Mouse (Mus musculus): Measurements from ENCODE around the gene Lix1l. TPM values are rescaled to one million over a fixed set of nuclear protein-coding genes. Genes with fewer than 3 reads are reported as not detected.

The Lix1l gene
- polyA plus RNA-seq, 1 experiment, result 30.2 TPM

GRCm38 (mm10) chr3:96558159-96558558 lies 42.8 kb upstream of the Lix1l start:
- no peaks in the 10 kb centered on the region for H3K27me3 ChIP-seq (ENCODE audit: control insufficient read depth, insufficient read depth, insufficient read length)

DNA sequence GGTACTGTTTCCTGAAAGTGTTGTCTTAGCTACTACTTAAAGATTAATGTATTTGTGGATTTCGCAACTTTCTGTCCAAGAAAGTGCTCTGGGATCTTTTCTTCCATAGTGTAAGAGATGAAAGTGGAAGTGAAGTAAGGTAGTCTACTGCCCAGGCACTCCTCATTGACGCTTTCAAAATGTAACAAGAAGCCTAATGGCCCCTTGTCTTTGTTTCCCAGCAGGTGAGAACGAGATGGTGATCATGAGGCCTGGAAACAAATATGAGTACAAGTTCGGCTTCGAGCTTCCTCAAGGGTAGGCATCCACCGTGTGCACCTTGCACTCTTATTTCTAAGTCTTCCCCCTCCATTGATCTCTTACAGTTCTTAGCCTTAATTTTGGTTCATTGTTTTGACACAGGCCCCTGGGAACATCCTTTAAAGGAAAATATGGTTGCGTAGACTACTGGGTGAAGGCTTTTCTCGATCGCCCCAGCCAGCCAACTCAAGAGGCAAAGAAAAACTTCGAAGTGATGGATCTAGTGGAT lies 42.2 kb upstream of the Lix1l start:
- no peaks in the 10 kb centered on the region for H3K27me3 ChIP-seq (ENCODE audit: control insufficient read depth, insufficient read depth, insufficient read length)
- peak overlapping the region; percentile 71 for H3K4me3 ChIP-seq
- H3K4me2 ChIP-seq (ENCODE audit: low read depth), result peak overlapping the region; percentile 88
- peaks cover 12% of the 10 kb centered on the region for H3K36me3 ChIP-seq (ENCODE audit: control insufficient read depth, insufficient read depth)
- no peak overlapping the region for H3ac ChIP-seq (ENCODE audit: control insufficient read depth, insufficient read length)
- H3K79me2 ChIP-seq (ENCODE audit: control insufficient read depth, insufficient read depth), result peaks cover 9% of the 10 kb centered on the region
- TF ChIP-seq TCF12 (IDR thresholded peaks at IDR 0.05; ENCODE audit: insufficient read depth, poor library complexity, severe bottlenecking) (no peak), MYOD1 (IDR thresholded peaks at IDR 0.05; ENCODE audit: control insufficient read depth in 1 of 3, insufficient read length in 2 of 3, low read depth in 2 of 3) (no peak), CEBPB (IDR thresholded peaks at IDR 0.05; ENCODE audit: insufficient read depth, poor library complexity, severe bottlenecking) (peak; percentile 64; the same call in 1 of the 2 replicates), POLR2AphosphoS2 (IDR thresholded peaks at IDR 0.05; ENCODE audit: insufficient read length, low read depth) (peak; percentile 22), MYOG (IDR thresholded peaks at IDR 0.05; ENCODE audit: control insufficient read depth in 1 of 3, insufficient read depth in 1 of 3, insufficient read length in 2 of 3, low read depth in 2 of 3) (no peak), E2F4 (IDR thresholded peaks at IDR 0.05; ENCODE audit: insufficient read depth) (no peak), TCF3 (IDR thresholded peaks at IDR 0.05; ENCODE audit: insufficient read length, low read depth) (no peak), SRF (IDR thresholded peaks at IDR 0.05; ENCODE audit: control insufficient read depth, insufficient read length, low read depth) (no peak)

More at GRCm38 (mm10) chr3:96558159-96558558, 42.8 kb upstream of the Lix1l start:
- Histone ChIP-seq H3K4me2 (ENCODE audit: low read depth) (peak overlapping the region; percentile 88), H3ac (ENCODE audit: control insufficient read depth, insufficient read length) (no peak overlapping the region), H3K79me2 (ENCODE audit: control insufficient read depth, insufficient read depth) (peaks cover 9% of the 10 kb centered on the region), H3K36me3 (ENCODE audit: control insufficient read depth, insufficient read depth) (peaks cover 12% of the 10 kb centered on the region), H3K4me3 (peak overlapping the region; percentile 71)
- TF ChIP-seq POLR2AphosphoS2 (IDR thresholded peaks at IDR 0.05; ENCODE audit: insufficient read length, low read depth) (peak; percentile 48), POLR2A (IDR thresholded peaks at IDR 0.05; ENCODE audit: insufficient read length, low read depth) (peak; percentile 36), TCF12 (IDR thresholded peaks at IDR 0.05; ENCODE audit: insufficient read depth, poor library complexity, severe bottlenecking) (no peak)

DNA sequence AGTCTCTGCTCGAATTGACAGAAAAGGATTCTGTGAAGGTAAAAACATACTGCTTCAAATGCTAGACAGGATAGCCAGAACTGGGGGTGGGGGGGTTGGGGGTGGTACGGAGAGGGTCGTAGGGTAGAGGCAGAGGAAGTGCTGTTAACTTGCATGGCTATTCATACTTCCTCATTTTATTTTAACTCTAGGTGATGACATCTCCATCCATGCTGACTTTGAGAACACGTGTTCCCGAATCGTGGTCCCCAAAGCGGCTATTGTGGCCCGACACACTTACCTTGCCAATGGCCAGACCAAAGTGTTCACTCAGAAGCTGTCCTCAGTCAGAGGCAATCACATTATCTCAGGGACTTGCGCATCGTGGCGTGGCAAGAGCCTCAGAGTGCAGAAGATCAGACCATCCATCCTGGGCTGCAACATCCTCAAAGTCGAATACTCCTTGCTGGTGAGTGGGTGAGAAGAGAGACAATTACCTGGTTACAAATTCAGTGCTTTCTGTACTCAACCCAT lies 41.5 kb upstream of the Lix1l start:
- H3ac ChIP-seq (ENCODE audit: control insufficient read depth, insufficient read length), result no peak overlapping the region
- H3K79me2 ChIP-seq (ENCODE audit: control insufficient read depth, insufficient read depth), result peaks cover 9% of the 10 kb centered on the region
- peak overlapping the region; percentile 71 for H3K4me3 ChIP-seq
- peak overlapping the region; percentile 88 for H3K4me2 ChIP-seq (ENCODE audit: low read depth)
- H3K36me3 ChIP-seq (ENCODE audit: control insufficient read depth, insufficient read depth), result peaks cover 12% of the 10 kb centered on the region
- H3K27me3 ChIP-seq (ENCODE audit: control insufficient read depth, insufficient read depth, insufficient read length), result no peaks in the 10 kb centered on the region
- no peak for TF ChIP-seq TCF3 (IDR thresholded peaks at IDR 0.05; ENCODE audit: insufficient read length, low read depth)
- no peak for TF ChIP-seq MYOG (IDR thresholded peaks at IDR 0.05; ENCODE audit: control insufficient read depth in 1 of 3, insufficient read depth in 1 of 3, insufficient read length in 2 of 3, low read depth in 2 of 3)
- no peak for TF ChIP-seq POLR2AphosphoS2 (IDR thresholded peaks at IDR 0.05; ENCODE audit: insufficient read length, low read depth)
- no peak for TF ChIP-seq REST (IDR thresholded peaks at IDR 0.05; ENCODE audit: insufficient read depth, insufficient read length)
- TF ChIP-seq SRF (IDR thresholded peaks at IDR 0.05; ENCODE audit: control insufficient read depth, insufficient read length, low read depth), result no peak
- no peak for TF ChIP-seq USF1 (IDR thresholded peaks at IDR 0.05; ENCODE audit: low read depth)
- TF ChIP-seq POLR2A (IDR thresholded peaks at IDR 0.05; ENCODE audit: insufficient read length, low read depth), result no peak
- no peak for TF ChIP-seq MYOD1 (IDR thresholded peaks at IDR 0.05; ENCODE audit: control insufficient read depth in 1 of 3, insufficient read length in 2 of 3, low read depth in 2 of 3)
- TF ChIP-seq E2F4 (IDR thresholded peaks at IDR 0.05; ENCODE audit: insufficient read depth), result no peak
- TF ChIP-seq TCF12 (IDR thresholded peaks at IDR 0.05; ENCODE audit: insufficient read depth, poor library complexity, severe bottlenecking), result no peak
- no peak for TF ChIP-seq CEBPB (IDR thresholded peaks at IDR 0.05; ENCODE audit: insufficient read depth, poor library complexity, severe bottlenecking)
- TF ChIP-seq MAX (IDR thresholded peaks at IDR 0.05; ENCODE audit: low read depth), result no peak

DNA sequence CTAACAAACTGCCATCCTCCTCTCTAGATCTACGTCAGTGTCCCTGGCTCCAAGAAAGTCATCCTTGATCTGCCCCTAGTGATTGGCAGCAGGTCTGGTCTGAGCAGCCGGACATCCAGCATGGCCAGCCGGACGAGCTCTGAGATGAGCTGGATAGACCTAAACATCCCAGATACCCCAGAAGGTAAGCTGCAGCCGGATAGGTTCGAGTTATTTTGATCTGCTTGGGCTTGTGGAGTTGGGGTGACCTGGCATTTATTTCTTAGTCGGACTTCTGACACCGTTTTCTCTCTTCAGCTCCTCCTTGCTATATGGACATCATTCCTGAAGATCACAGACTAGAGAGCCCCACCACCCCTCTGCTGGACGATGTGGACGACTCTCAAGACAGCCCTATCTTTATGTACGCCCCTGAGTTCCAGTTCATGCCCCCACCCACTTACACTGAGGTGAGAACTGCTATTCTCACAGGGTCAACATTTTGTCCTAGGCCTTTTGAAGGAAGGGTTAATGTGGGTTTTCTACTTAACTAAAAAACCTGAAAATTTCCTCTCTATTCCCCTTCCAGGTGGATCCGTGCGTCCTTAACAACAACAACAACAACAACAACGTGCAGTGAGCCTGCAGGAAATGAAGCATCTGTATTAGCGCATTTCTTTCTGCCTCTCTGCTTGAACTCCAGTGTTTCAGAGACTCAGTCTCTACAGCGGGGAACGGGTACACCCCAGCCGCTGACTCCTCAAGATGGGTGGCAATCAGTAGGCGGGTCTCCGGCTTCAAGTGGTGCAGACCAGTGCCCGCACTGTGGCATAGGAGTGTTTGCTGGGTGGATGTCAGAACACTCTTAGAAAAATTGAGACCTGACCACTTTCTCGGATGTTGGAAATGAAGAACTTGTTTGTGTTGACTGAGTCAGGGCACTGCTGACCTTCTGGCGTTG lies 40.8 kb upstream of the Lix1l start:
- Histone ChIP-seq H3K4me3 (peak overlapping the region; percentile 71), H3ac (ENCODE audit: control insufficient read depth, insufficient read length) (no peak overlapping the region), H3K79me2 (ENCODE audit: control insufficient read depth, insufficient read depth) (peaks cover 9% of the 10 kb centered on the region), H3K36me3 (ENCODE audit: control insufficient read depth, insufficient read depth) (peaks cover 12% of the 10 kb centered on the region), H3K27me3 (ENCODE audit: control insufficient read depth, insufficient read depth, insufficient read length) (no peaks in the 10 kb centered on the region), H3K4me2 (ENCODE audit: low read depth) (peak overlapping the region; percentile 88)
- TF ChIP-seq POLR2AphosphoS2 (IDR thresholded peaks at IDR 0.05; ENCODE audit: insufficient read length, low read depth) (no peak), TCF3 (IDR thresholded peaks at IDR 0.05; ENCODE audit: insufficient read length, low read depth) (no peak), MYOG (IDR thresholded peaks at IDR 0.05; ENCODE audit: control insufficient read depth in 1 of 3, insufficient read depth in 1 of 3, insufficient read length in 2 of 3, low read depth in 2 of 3) (no peak), MYOD1 (IDR thresholded peaks at IDR 0.05; ENCODE audit: control insufficient read depth in 1 of 3, insufficient read length in 2 of 3, low read depth in 2 of 3) (no peak), TCF12 (IDR thresholded peaks at IDR 0.05; ENCODE audit: insufficient read depth, poor library complexity, severe bottlenecking) (no peak), POLR2A (IDR thresholded peaks at IDR 0.05; ENCODE audit: insufficient read length, low read depth) (no peak), MAX (IDR thresholded peaks at IDR 0.05; ENCODE audit: low read depth) (no peak), USF1 (IDR thresholded peaks at IDR 0.05; ENCODE audit: low read depth) (no peak)

All from myocyte (in vitro differentiated cells).